Mouse (Mus musculus) heart, postnatal 0 days (tissue): ENCODE results near the gene Slc35e3.

ENCODE experiments used
- CTCF ChIP-seq: IDR thresholded peaks from 2 replicates; pipeline ENCODE4 v1.5.1; 2016; ENCODE audit warnings: antibody characterized with exemption, control low read depth, low read depth
- EP300 ChIP-seq: IDR thresholded peaks from 2 replicates; pipeline ENCODE4 v1.6.1; 2016; ENCODE audit warnings: antibody characterized with exemption, low read depth

DNA sequence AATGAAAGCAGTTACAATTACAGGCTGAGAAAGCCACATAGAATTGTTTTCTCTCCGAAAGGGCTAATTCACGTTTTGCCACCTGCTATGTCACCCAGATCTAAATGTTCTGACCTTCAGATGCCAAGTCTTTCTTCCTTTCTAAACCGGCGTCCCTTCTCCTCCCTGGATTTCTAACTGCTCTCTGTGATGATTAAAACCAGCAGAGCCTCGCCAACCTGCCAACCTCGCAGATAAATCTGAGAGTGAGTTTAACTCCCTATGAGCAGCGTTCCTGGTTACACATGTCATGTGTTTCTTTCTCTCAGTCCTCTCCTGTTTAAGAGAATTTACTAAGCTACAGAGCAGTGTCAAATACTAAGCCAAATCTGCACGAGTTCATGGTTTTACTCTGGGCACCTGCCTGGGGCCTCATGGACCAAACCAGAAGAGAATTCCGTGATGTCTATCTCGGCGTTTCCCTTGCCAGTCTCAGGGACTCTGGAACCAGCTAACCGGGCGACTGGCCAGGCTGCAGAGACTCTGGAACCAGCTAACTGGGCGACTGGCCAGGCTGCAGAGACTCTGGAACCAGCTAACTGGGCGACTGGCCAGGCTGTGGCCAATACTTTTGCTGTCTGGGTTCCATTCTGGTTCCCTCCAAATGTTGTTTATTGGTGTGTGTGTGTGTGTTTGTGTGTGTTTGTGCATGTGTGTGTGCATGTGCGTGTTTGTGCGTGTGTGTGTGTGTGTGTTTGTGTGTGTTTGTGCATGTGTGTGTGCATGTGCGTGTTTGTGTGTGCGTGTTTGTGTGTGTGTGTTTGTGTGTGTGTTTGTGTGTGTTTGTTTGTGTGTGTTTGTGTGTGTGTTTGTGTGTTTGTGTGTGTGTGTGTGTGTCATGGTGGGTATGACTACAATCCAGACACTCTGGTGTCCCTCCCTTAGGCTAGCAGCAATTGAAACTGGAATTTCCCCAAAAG lies 27.7 kb downstream of the Slc35e3 start:
- TF ChIP-seq CTCF (no peak), EP300 (no peak)
